Mouse (Mus musculus): ENCODE results near the gene Erc2. TPM values are rescaled to one million over a fixed set of nuclear protein-coding genes. Genes with fewer than 3 reads are reported as not detected.
A peak's percentile ranks its signal among the peaks of the same experiment; 100 is the strongest.

Gene Erc2
- total RNA-seq, 4 experiments from 2014 or later: 179 to 201 (median 190) TPM

DNA sequence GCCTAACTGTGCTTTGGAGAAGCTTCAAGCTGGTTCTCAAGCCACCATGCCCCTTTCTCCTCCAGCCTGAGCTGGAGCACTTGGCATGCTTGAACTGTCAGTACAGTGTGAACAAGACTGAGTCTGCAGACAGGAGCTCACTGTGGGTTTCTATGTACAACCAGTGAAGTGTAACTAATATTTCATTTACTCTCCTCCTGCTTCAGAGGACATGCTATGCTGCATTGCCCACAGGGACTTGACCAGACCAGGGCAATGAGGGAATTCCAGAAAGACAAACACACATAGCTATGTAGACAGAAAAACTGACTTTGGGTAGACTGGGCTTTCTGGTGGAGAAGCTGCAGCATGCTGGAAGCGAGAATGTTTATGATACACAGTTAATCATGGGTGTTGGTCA is 311.3 kb downstream of the Erc2 start:
- DNase-seq (ENCODE audit: low spot score in 2 of 2): no peak

DNA sequence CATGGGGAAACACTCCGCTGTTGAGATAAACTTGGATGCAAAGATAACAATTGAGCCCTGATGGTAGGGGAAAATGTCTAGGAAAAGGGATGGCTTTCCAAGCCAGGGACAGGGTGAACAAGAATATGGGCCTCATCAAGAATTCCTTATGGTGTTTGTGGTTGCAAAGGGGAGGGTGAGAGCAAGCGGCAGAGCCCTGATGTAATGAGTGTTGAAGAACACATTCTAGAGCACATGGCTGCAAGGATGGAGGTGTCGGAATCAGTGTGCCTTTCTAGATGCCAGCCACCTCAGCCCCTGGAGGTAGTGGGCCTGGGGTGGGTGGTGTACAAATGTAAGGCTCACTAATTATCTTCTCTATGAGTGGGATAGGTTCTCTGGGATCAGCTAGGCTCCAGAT is 313.5 kb downstream of the Erc2 start:
- no peak for DNase-seq (ENCODE audit: low spot score in 2 of 2)

DNA sequence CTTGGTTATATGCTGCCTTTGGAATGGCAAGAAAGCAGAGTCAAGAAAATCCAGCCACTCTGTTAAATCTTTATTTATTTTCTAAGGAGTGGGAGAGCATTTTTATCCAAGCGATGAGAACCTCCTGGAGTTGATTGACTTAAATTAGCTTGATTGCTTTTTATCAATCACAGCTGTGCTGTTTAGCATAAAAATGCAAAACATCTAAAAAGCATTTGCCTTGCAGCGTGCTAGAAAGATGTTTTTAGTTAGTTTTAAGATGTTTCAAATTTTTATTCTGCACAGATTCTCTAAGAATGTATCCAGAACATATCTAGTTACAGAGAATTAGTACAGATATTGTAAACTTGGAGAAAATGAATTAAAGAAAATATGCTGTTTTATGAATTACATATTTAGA is 315.7 kb downstream of the Erc2 start:
- no peak for DNase-seq (ENCODE audit: low spot score in 2 of 2)

DNA sequence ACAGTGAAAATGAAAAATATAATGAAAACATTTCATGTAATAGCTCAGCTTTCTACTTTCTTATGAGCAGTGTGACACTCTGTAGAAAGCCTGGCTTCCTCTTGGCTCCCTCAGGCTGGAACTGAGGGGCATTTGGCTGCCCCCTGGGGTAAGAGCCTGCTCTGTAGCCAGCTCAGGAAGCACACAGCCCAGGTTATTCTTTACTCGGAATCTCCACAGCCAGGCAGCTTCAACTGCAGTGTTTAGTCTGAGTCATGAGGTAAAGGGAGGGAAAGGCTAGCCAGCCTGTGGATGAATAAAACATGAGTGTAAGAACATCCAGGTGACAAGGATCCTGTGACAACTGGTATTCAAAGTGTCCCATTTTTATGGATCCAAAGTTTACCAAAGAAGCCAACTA is 323.0 kb downstream of the Erc2 start:
- DNase-seq (ENCODE audit: low spot score in 2 of 2): no peak

DNA sequence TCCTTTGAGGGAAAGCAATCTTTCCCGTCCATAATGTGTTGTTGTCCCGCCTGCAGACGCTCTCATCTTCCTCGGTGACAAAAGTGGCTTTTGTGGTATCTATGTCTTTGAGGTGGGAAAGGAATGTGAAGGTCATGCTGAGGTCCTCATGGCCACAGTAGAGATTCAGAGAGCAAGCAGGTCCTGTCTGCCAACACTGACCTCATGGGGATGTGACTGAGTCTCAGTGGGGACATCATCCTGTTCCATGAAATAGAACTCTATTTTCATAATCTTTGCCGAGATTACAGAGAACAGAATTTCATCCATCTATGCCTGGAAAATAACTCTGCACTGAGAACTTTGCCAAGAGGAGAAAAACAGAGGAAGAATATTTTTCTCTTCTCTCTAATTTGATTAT is 324.0 kb downstream of the Erc2 start:
- DNase-seq (ENCODE audit: low spot score in 2 of 2): no peak

DNA sequence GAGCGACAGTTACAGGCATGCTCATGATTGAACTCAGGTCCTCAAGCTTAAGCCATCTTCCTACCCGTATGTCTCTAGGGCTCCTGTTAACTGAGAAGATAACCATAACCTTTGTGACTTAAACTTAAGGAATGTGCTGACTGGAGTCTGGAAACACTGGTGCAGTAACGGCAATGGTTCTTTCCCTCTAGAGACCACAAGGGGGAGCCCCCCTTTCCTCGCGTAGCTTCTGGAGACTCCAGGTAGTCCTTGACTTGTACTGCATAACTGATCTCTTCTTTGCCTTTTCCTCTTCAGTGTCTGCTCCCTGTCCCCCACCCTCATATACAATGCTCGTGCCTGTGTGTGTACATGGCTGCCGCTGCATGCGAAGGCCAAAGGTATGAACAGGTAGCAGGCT is 326.2 kb downstream of the Erc2 start:
- no peak for DNase-seq (ENCODE audit: low spot score in 2 of 2)

DNA sequence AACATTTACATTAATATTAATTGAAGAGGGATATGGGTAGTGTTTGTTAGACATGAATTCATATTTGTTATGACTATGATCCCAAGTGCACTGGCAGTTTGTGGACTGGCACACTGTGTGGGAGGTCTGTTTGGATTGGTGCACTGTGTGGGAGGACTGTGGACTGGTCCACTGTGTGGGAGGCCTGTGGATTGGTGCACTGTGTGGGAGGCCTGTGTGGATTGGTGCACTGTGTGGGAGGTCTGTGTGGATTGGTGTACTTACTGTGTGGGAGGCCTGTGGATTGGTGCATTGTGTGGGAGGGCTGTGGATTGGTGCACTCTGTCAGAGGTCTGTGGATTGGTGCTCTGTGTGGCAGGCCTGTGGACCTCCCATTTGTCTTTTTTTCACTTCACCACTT is 331.6 kb downstream of the Erc2 start:
- DNase-seq (ENCODE audit: low spot score in 2 of 2): no peak

DNA sequence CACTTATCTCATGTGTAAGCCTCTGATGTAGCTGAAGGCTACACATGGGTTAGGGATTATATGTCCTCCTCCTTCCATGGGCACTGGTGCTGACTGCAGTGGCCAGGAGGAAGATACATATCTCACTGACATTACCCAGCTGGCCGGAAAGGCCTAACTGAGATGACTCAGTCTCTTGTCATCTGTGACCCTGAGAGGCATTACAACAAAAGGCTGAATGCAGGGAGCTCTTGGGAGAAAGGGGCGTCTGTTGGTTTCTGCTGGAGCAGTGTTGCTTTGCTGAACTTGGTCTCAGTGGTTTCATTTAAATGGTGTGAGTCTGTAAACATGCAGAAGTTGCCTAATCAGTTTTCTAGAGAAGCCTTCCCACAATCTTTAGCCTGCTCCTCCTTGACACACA is 334.6 kb downstream of the Erc2 start:
- no peak for DNase-seq (ENCODE audit: low spot score in 2 of 2)

DNA sequence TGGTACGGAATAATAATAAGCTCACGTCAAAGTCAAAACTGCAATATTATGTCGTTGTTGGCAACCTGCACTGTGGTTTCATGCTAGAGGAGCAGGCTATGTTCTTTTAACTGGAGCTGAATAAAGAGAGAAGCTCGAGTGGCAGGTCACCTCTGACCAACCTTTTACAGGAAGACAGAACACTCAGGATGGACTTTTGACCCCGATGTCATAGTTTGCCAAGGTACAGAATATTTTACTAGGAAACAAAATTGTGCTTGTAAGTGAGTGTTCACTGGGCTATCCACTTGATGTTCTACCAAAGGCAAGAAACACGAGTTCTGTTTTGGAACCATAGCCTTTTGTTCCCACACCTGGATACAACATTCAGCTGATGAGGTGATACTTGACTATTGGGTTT is 351.5 kb downstream of the Erc2 start:
- no peak for DNase-seq (ENCODE audit: low spot score in 2 of 2)

DNA sequence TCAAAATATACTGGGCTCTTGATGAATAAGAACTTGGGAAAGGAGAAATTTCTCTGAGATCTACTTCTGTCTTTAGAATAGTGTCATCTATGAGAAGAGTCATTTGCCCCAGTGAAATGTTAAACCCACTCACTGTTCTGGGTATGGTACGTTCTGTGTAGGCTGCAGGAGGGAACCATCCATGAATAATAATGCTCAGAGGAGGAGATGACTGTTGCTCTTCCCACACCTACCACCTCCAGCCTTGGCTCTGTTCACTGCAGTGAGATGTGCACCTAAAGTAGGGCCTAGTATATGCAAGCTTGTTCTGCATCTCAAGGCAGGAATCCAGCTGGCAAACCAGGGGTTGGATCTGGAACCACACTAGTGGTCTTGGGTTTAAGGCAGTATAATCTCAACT is 353.4 kb downstream of the Erc2 start:
- DNase-seq (ENCODE audit: low spot score in 2 of 2): peak; percentile 30 to 83

DNA sequence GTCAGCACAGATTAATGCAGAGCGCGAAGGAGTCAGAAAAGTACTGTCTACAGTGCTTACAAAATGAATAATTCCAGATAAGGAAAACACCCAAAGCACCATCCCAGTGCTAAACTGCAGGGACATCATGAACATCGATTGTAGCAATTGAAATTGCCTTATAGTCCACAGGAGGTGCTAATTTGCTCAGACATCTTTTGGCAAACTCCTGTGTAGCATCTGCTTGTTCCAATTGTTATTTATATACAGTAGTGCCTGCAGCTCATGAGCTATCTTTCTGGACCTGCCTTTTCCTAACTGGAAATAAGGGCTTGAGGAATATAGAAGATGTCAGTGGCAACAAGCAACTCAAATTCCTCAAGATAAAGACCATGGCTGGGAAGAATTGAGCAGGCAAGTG is 362.5 kb downstream of the Erc2 start:
- no peak for DNase-seq (ENCODE audit: low spot score in 2 of 2)

DNA sequence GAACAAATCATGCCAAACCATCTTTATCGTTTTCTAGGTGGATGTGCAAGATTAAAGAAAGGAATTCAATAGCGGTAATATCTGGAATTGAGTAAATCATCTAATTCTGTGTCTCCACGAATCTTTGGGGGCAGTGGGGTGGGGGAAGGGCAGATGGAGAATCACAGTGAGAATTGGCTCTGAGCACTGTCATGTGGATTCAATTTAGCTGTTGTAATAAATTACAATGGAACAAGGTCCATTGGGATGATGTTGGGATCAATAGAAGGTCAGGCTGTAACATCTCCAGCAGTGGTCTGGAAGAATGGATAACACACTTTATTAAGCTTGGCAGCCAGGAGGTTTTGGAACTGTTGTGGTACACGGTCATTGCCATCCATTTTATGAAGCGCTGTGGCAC is 363.0 kb downstream of the Erc2 start:
- DNase-seq (ENCODE audit: low spot score in 2 of 2): no peak

DNA sequence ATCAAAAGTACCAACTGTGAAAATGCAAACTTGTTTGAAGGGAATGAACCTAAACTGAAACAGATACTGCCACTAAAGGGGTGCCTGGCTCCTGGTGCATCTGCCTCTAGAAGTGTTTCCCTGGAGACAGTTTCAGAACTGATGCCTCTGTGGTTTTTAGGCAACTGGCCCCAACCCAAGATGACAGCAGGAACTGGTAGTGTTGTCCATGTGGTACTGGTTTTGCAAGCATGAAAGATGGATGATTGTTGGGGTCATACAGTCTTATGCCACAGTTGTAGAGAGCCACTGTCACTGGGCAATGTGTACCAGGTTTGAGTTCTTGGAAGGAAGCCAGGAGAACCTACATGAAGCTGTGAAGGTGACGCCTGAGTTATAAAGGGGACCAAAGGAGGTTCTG is 365.2 kb downstream of the Erc2 start:
- no peak for DNase-seq (ENCODE audit: low spot score in 2 of 2)

DNA sequence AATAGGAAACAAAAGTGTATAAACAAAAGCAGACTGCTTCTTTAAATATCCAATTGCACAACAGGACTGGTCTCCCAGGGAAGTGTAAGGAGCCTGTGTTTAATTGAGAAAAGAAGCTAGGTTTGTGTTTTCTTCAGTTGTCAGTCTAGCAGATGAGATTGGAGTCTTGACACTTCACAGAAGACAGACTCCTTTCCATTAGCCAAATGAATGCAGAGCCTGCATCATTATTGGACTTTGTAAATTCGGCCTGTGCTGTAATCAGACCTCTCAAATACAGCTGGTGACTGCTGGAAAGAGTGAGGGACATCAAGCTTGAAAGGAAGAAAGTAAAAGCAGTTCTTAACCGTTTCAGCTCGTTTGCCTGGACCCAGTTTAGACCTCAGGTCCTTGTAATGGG is 376.3 kb downstream of the Erc2 start:
- DNase-seq (ENCODE audit: low spot score in 2 of 2): no peak

DNA sequence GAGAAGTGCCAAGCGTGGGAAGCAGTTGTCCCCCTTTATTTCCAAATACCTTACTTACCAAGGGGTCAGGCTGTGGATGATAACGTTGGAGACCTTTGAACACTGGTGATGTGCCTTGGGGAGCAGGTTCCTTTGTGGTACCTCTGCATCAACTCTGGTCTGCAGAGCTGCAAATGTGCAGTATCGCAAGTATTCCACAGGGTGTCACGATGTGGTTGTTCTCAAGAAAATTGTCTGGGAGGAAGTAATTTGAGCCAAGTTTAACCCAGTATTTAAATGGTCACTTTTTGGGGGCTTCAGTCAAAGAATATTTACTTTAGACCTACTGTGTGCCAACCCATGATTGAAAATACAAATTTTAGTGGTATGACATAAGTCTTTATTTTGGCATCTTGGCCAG is 381.8 kb downstream of the Erc2 start:
- no peak for DNase-seq (ENCODE audit: low spot score in 2 of 2)

DNA sequence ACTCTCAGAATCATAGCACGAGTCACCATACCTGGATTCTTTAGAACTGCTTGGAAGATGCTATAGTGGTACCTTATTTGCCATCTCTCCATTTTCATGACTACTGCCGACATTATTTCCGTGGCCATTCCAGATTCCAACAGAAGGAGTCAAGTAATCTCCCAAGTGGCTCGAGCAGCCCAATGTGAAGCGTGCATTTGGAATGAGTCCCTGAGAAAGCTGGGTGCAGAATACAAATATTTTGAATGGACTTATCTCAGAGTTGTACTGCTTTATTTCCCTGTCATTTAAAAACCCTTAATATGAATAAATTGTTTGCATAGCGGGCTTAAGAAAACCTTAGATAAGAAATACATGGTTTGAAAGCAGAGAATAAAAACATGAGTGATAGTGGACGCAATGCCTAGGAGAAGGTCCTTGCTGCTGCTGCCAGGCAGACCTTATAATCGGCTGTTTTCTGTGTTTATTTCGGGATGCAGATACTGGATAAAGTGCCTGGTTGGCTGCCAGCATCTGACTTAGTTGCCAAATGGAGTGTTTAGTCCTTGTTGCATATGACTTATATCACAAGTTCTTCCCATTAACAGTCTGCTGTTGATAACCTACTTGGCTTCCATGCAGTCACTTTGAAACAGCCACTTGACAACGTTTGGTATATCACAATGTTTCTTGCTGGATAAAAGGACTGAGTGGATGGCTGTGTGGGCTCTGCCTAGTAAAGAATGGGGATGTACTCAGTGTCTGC is 388.5 kb downstream of the Erc2 start:
- no peak for DNase-seq (ENCODE audit: low spot score in 2 of 2)

DNA sequence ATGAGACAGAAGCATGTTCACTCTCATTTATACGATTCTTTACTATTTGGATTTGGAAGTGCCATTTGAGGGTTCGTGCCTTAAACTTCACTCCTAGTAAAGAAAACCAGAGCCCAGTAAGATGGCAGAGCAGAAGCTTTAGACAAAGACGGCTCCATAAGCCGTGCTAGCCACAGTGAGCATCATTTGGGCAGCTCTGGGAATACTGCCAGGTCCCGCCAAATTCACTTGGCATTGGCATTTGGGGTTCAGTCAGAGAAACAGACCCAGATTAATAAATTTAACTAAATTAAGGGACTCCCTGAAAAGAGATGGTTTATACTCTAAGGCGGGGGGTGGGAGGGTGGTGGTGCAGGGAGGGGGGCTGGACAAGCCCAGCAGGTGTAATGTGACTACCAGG is 401.0 kb downstream of the Erc2 start:
- no peak for DNase-seq (ENCODE audit: low spot score in 2 of 2)

DNA sequence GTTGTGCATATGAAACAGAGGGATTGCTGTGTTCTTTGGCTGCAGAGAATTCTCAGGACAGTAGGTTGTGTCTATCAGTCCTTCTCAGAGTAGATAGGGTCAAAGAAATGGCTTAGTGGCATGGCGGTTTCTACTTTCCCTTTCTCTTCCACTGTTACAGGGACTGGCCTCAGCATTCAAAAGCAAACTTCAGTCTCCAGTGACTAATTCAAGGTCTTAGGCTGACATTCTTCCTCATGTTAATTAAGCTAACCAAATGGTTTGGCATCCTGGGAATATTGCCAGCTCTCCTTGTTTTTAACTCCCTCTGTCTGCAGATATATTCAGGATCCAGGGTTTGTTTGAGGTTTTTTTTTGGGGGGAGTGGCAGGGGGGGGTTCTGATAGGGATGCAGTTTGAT is 408.6 kb downstream of the Erc2 start:
- DNase-seq (ENCODE audit: low spot score in 2 of 2): no peak

DNA sequence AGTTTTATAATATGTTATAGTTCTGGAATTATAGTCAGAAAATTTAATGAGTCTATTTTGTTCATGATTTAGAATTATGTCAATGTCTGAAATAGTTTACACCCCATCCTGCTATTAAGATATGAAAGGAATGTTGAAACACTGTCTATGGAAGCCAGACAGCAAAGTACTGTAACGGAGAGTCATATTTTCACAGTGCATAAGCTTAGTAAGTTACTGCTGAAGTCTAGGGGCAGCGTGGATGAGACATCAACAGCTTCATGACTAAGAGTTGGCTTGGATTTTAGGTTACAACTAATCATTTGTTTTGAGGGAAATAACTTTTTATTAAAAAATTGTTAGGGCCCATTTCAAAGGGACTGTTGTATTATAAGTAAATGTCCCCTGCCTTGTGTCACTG is 412.8 kb downstream of the Erc2 start:
- no peak for DNase-seq (ENCODE audit: low spot score in 2 of 2)

DNA sequence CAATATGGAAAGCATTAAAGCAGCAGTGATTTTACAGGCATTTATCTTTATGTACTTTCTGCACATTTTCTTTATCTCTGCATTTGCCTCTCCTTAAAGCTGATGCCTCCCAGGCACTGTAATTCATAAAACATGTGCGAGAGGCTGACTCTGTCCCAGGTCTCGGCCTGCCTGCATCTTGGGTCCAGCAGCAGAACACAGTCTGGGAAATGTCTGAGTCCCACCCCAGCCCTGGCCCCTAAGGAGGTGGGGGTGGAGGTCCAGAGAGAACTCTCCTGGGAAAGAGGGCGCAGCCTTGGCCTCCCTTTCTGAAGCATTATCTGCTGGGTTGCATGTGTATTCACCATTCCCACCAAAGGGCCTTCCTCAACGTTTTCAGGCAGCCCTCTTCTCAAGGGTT is 420.9 kb downstream of the Erc2 start:
- no peak for DNase-seq (ENCODE audit: low spot score in 2 of 2)

DNA sequence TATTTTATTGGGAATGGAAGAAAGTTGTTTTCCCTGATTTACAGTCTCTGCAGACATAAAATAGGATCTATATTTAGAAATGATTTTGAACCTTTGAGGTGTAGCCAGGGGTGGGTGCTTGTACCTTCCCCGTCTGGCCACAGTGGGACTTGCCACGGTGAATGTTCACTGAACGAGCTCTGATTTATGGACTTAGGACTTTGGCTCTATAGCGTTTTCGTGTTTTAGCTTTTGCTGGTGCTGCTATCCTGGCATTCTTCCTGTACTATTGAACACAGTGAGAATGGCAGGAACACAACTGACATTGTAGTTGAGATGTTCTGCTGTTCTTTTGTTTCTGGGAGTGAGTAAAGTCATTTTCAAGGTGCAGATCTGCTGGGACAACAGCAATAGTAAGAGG is 429.4 kb downstream of the Erc2 start:
- DNase-seq (ENCODE audit: low spot score in 2 of 2): no peak

DNA sequence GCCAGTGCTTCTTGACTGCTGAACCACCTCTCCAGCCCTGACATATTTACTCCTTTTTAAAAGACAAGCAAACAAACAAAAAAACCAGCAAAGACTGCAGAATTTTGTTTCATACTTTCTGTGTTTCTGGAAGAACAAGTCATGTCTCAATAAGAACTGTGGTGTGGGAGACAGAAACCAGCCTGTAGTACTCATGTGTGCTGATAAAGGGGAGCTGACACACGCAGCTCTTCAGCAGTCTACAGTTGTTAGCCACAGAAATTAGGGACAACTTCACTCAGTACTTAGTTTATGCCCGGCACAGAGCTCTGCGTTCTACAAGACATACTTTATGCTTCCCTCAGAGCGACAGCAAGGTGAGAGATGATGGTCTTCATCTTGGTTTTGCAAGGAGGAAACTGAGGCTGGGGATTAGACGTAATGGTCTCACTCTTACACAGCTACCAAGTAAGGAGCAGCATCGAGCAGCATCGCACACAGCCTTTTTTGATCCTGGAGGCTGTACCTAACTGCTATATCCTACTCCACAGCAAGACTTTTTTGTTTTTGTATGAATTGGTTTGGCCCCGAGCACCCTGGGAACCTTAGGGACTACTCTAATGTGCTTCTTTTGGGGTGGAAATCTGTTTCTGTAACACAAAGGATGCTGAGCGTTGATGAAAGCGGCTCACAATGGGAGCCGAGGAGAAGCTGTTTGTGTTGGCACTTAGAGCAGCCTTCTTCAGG is 435.1 kb downstream of the Erc2 start:
- no peak for DNase-seq (ENCODE audit: low spot score in 2 of 2)
